Mouse (Mus musculus): ENCODE measurements around the gene Cdc34.

DNA sequence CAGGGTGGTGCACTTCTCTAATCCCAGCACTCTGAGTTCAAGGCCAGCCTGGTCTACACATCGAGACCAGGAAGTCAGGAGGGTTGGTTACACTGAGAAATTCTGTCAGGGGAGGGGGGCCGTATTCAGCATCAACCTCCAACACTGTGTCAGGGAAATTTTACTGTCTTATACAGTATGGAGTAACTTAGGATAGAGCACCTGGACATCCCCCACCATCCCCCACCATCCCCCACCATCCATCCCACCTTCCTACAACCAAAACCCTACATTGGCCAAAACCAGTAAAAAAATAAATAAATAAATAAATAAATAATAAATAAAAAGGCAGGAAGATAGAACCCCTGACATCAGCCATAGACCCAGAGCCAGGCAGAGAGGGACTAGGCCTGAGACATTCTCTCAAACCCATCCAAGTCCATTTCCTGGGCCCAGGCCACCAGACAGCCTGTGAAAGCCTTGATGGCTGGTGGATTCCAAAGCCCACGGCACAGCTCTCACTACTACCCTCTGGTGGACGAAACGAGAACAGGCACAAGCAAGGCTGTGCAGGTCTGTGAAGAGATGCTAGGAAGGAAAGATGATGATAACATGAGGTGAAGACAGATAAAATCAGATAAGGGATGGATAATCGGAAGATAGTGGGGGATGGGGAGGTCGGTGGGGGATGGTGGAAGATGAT is 32.8 kb upstream of the Cdc34 start:
- TF ChIP-seq GATA1 (IDR thresholded peaks at IDR 0.05; ENCODE audit: borderline replicate concordance, low read length) (no peak), FLI1 (IDR thresholded peaks at IDR 0.05; ENCODE audit: low read length) (no peak)
